Mouse (Mus musculus) spleen, adult 2 months (tissue): ENCODE results near the gene Ctf2.

ENCODE experiments used
- CTCF ChIP-seq: fragments of 200-500 bp; IDR thresholded peaks from 2 replicates; pipeline ENCODE4 v1.5.1; 2011; ENCODE audit warnings: mild to moderate bottlenecking, inconsistent platforms; ENCODE audit not compliant: insufficient read depth, insufficient read length, insufficient replicate concordance; ENCODE audit errors: extremely low read depth
- POLR2A ChIP-seq: fragments of 200-500 bp; IDR thresholded peaks from 2 replicates; pipeline ENCODE4 v1.6.1; 2011; ENCODE audit warnings: low read depth, low read length, inconsistent platforms

- TF ChIP-seq POLR2A (no peak), CTCF (no peak)
These were observed 20.5 kb downstream of the Ctf2 start for GRCm38 (mm10) chr7:127711456-127711855.
